19 mouse cellular contexts compared by ENCODE assay signal in genomic region chr10:41007866-41008265, GRCm38 (mm10).
DNase-seq lines count a peak whose midpoint lies in the region; ATAC-seq lines count a peak whose summit lies in the region.
"Had no signal": no experiment of that assay in that cellular context is flagged by ENCODE, and none has a peak within 500 bp of the region (broad histone marks: within the 10 kb centered on the region; RNA-seq: fewer than 3 reads in every experiment).

No protein-coding gene starts in this region.

- no peaks in the 10 kb centered on the region for H3K27me3 ChIP-seq in midbrain, embryonic 11.5 days (ENCODE audit: control insufficient read depth, insufficient read depth, low read length)
- no peaks in the 10 kb centered on the region for H3K27me3 ChIP-seq in midbrain, embryonic 10.5 days (ENCODE audit: low read depth, poor library complexity, severe bottlenecking)
- no peaks in the 10 kb centered on the region; the same call in 1 of the 2 replicates for H3K27me3 ChIP-seq in liver, embryonic 15.5 days
- no peaks in the 10 kb centered on the region for H3K27me3 ChIP-seq in intestine, embryonic 15.5 days (replicated peaks)
- H3K27me3 ChIP-seq: CH12.LX; heart, embryonic 15.5 days; hindbrain, embryonic 13.5 days had no signal

- no peak overlapping the region for H3K4me2 ChIP-seq in midbrain, embryonic 11.5 days
- H3K4me2 ChIP-seq in liver, embryonic 15.5 days: no peak overlapping the region
- no peak overlapping the region for H3K4me2 ChIP-seq in intestine, embryonic 15.5 days (replicated peaks)
- H3K4me2 ChIP-seq: heart, embryonic 11.5 days; heart, embryonic 15.5 days; hindbrain, embryonic 13.5 days had no signal

- WGBS in midbrain, embryonic 11.5 days: 78% methylated on average over 3 of the region's 3 CpGs
- WGBS in midbrain, embryonic 10.5 days: 79% methylated on average over 3 of the region's 3 CpGs
- 64% methylated on average over 3 of the region's 3 CpGs for WGBS in liver, embryonic 15.5 days (ENCODE audit: insufficient replicate concordance)
- WGBS in intestine, embryonic 15.5 days: 88% methylated on average over 3 of the region's 3 CpGs

- H3K4me1 ChIP-seq in midbrain, embryonic 11.5 days (ENCODE audit: control insufficient read depth, insufficient read depth, low read length): no peaks in the 10 kb centered on the region
- no peaks in the 10 kb centered on the region for H3K4me1 ChIP-seq in midbrain, embryonic 10.5 days
- H3K4me1 ChIP-seq in liver, embryonic 15.5 days (replicated peaks): peaks cover 39% of the 10 kb centered on the region
- no peaks in the 10 kb centered on the region for H3K4me1 ChIP-seq in intestine, embryonic 15.5 days (replicated peaks)
- H3K4me1 ChIP-seq: embryonic facial prominence, embryonic 10.5 days; heart, embryonic 15.5 days; hindbrain, embryonic 13.5 days had no signal

- H3K9ac ChIP-seq in midbrain, embryonic 11.5 days (ENCODE audit: low read length): no peak overlapping the region
- H3K9ac ChIP-seq in liver, embryonic 15.5 days: no peak overlapping the region
- no peak overlapping the region for H3K9ac ChIP-seq in intestine, embryonic 15.5 days
- H3K9ac ChIP-seq: forebrain, postnatal 0 days; heart, embryonic 15.5 days; hindbrain, embryonic 13.5 days had no signal

- H3K27ac ChIP-seq in midbrain, embryonic 11.5 days (ENCODE audit: low read depth, low read length): no peak overlapping the region
- H3K27ac ChIP-seq in midbrain, embryonic 10.5 days (replicated peaks): no peak overlapping the region
- peak overlapping the region; percentile 90 for H3K27ac ChIP-seq in liver, embryonic 15.5 days (replicated peaks)
- no peak overlapping the region for H3K27ac ChIP-seq in intestine, embryonic 15.5 days
- H3K27ac ChIP-seq: embryonic facial prominence, embryonic 10.5 days; heart, adult 2 months; heart, embryonic 15.5 days; hindbrain, embryonic 13.5 days had no signal

- no peak overlapping the region for H3K4me3 ChIP-seq in midbrain, embryonic 11.5 days (ENCODE audit: low read depth, low read length)
- H3K4me3 ChIP-seq in midbrain, embryonic 10.5 days: no peak overlapping the region
- no peak overlapping the region for H3K4me3 ChIP-seq in liver, embryonic 15.5 days (replicated peaks)
- H3K4me3 ChIP-seq in intestine, embryonic 15.5 days (replicated peaks): no peak overlapping the region
- H3K4me3 ChIP-seq: embryonic facial prominence, embryonic 10.5 days; heart, adult 2 months; heart, embryonic 15.5 days; hindbrain, embryonic 13.5 days had no signal

- ATAC-seq in midbrain, embryonic 11.5 days (ENCODE audit: low FRiP score): no peak
- peak; percentile 52 for ATAC-seq in erythroid progenitor cell, adult 5-6 weeks (replicated peaks; ENCODE audit: low FRiP score, poor library complexity, severe bottlenecking)
- ATAC-seq in liver, embryonic 15.5 days (ENCODE audit: insufficient read depth): peak; percentile 35; the same call in 1 of the 2 replicates
- no peak for ATAC-seq in intestine, embryonic 15.5 days
- ATAC-seq: forebrain, postnatal 0 days had no signal

- H3K9me3 ChIP-seq in midbrain, embryonic 11.5 days (ENCODE audit: control insufficient read depth, low read length): no peaks in the 10 kb centered on the region
- H3K9me3 ChIP-seq in midbrain, embryonic 10.5 days (replicated peaks): no peaks in the 10 kb centered on the region
- H3K9me3 ChIP-seq in liver, embryonic 15.5 days (replicated peaks): no peaks in the 10 kb centered on the region
- H3K9me3 ChIP-seq in intestine, embryonic 15.5 days: no peaks in the 10 kb centered on the region
- H3K9me3 ChIP-seq: embryonic facial prominence, embryonic 10.5 days; heart, embryonic 15.5 days; hindbrain, embryonic 13.5 days had no signal

- peak; percentile 8 for DNase-seq in midbrain, embryonic 11.5 days (ENCODE audit: low spot score, missing footprints)
- DNase-seq in midbrain, embryonic 10.5 days (ENCODE audit: low spot score): no peak
- no peak for DNase-seq in adrenal gland, adult 8-10 months
- DNase-seq in right cerebral cortex, postnatal 14 days: no peak
- DNase-seq: adrenal gland, postnatal 25 days; cerebellum, adult 2 months; cerebellum, postnatal 10 days; forebrain, postnatal 0 days; gastrocnemius, postnatal 14 days; heart, adult 2 months; heart, postnatal 14 days had no signal

- H3K36me3 ChIP-seq in midbrain, embryonic 11.5 days (ENCODE audit: control insufficient read depth, insufficient read depth, low read length): no peaks in the 10 kb centered on the region
- no peaks in the 10 kb centered on the region for H3K36me3 ChIP-seq in midbrain, embryonic 10.5 days
- H3K36me3 ChIP-seq in liver, embryonic 15.5 days (replicated peaks): no peaks in the 10 kb centered on the region
- no peaks in the 10 kb centered on the region for H3K36me3 ChIP-seq in intestine, embryonic 15.5 days
- H3K36me3 ChIP-seq: embryonic facial prominence, embryonic 10.5 days; heart, embryonic 15.5 days; hindbrain, embryonic 13.5 days had no signal

Comparison
In these comparisons a context has a peak if more than half of its experiments do, and no peak if none do; other contexts are left out.
1. ATAC-seq: peak in erythroid progenitor cell, adult 5-6 weeks (single experiment) and liver, embryonic 15.5 days (single experiment); none in midbrain, embryonic 11.5 days (single experiment) and intestine, embryonic 15.5 days (single experiment).